Comparison of ENCODE assay signal across 19 mouse cellular contexts in the genomic region with DNA sequence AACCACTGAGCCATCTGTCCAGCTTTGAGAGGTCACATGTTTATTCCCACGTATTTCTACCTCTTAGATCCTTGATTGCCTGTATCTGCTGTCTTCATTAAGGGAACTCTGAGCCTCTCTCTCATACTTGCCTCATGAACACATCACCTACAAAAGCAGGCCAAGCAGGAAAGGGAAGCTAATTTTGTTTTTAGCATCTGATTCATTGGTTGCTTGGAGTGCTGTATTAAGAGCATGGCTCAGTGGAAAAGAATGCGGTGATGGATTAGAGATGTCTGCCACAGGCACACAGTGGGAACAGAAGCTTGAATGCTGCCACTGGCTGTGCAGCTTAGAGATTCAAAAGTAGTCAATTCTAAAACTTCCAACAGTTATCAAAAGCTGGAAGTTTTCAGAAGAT. TPM values are rescaled to one million over a fixed set of nuclear protein-coding genes. Genes with fewer than 3 reads are reported as not detected.
"Had no signal": no experiment of that assay in that cellular context is flagged by ENCODE, and none has a peak within 500 bp of the region (broad histone marks: within the 10 kb centered on the region; RNA-seq: fewer than 3 reads in every experiment).

No protein-coding gene starts in this region.

- H3K9me3 ChIP-seq: limb, embryonic 10.5 days; liver, embryonic 15.5 days; midbrain, embryonic 10.5 days; neural tube, embryonic 12.5 days had no signal

- H3K27ac ChIP-seq: limb, embryonic 10.5 days; liver, embryonic 15.5 days; midbrain, embryonic 10.5 days; neural tube, embryonic 12.5 days had no signal

- H3K4me3 ChIP-seq: limb, embryonic 10.5 days; liver, embryonic 15.5 days; midbrain, embryonic 10.5 days; neural tube, embryonic 12.5 days had no signal

- H3K9ac ChIP-seq: liver, embryonic 15.5 days; neural tube, embryonic 12.5 days had no signal

- DNase-seq: kidney, postnatal 14 days; lung, adult 2 months; lung, postnatal 4 days; midbrain, embryonic 14.5 days; retina, postnatal 1 day; right cerebral cortex, postnatal 4 days; thymus, postnatal 4 days had no signal

- H3K4me1 ChIP-seq: limb, embryonic 10.5 days; liver, embryonic 15.5 days; neural tube, embryonic 12.5 days had no signal

- H3K4me2 ChIP-seq: liver, embryonic 11.5 days; liver, embryonic 15.5 days; neural tube, embryonic 12.5 days had no signal

- ATAC-seq: lung, postnatal 0 days had no signal

- H3K36me3 ChIP-seq: limb, embryonic 10.5 days; liver, embryonic 15.5 days; midbrain, embryonic 10.5 days; neural tube, embryonic 12.5 days had no signal

- H3K27me3 ChIP-seq: neural tube, embryonic 12.5 days had no signal

RNA-seq across cellular contexts. Expression of a gene that starts 51.9 kb away (rescaled TPM):
- total RNA-seq: layer of hippocampus, adult 8-10 months; layer of hippocampus, postnatal 14 days; left cerebral cortex, adult 18-20 months; left cerebral cortex, postnatal 10 days; megakaryocyte, adult 5-6 weeks had no signal
- polyA plus RNA-seq: limb, embryonic 10.5 days; limb, embryonic 14.5 days; lung, adult 2 months; lung, postnatal 0 days; neural tube, embryonic 12.5 days had no signal
